Mouse (Mus musculus) midbrain, embryonic 10.5 days (tissue): ENCODE data around the gene Spaar. TPM values are rescaled to one million over a fixed set of nuclear protein-coding genes. Genes with fewer than 3 reads are reported as not detected.

Source experiments
- DNase-seq: peaks from one replicate; pipeline ENCODE4 v3.0.0-alpha.2; 2017; ENCODE audit warnings: low spot score
- H3K27ac ChIP-seq: fragments of 300-500 bp; sonication (generic); replicated peaks from 2 replicates; pipeline ENCODE4 v1.5.1; 2016; ENCODE audit warnings: mild to moderate bottlenecking
- H3K27me3 ChIP-seq: fragments of 300-500 bp; sonication (generic); 2 replicates; pipeline ENCODE4 v1.6.1; 2016; ENCODE audit warnings: low read depth, mild to moderate bottlenecking; ENCODE audit not compliant: poor library complexity, severe bottlenecking
- H3K36me3 ChIP-seq: fragments of 300-500 bp; sonication (generic); 2 replicates; pipeline ENCODE4 v1.6.1; 2016; ENCODE audit warnings: mild to moderate bottlenecking, moderate library complexity
- H3K4me1 ChIP-seq: fragments of 300-500 bp; sonication (generic); 2 replicates; pipeline ENCODE4 v1.6.1; 2016
- H3K4me3 ChIP-seq: fragments of 300-500 bp; sonication (generic); 2 replicates; pipeline ENCODE4 v1.5.1; 2016; ENCODE audit warnings: mild to moderate bottlenecking, moderate library complexity
- H3K9me3 ChIP-seq: fragments of 300-500 bp; sonication (generic); replicated peaks from 2 replicates; pipeline ENCODE4 v1.6.1; 2016; ENCODE audit warnings: mild to moderate bottlenecking
- WGBS: fragments of 180-500 bp; shearing (Covaris S2); methylation state at CpG from one replicate; pipeline ENCODE4 v1.1.7; 2016; 5-methylcytosine and 5-hydroxymethylcytosine counted together
- polyA plus RNA-seq: library from polyadenylated mRNA; unstranded; fragments of >200 nt; fragmentation: Nextera tagmentation; extraction: Ambion mirVana; gene quantifications from 2 replicates; pipeline ENCODE4 v1.2.1, GENCODE M21; 2016

The Spaar gene
- 0.02 TPM in 1 of 2 replicates, not detected in the other for polyA plus RNA-seq

- DNase-seq: no peak
- Histone ChIP-seq H3K9me3 (no peaks in the 10 kb centered on the region), H3K4me3 (no peak within 1 kb of the TSS), H3K36me3 (no peaks in the 10 kb centered on the region), H3K27ac (no peak within 1 kb of the TSS), H3K27me3 (no peaks in the 10 kb centered on the region), H3K4me1 (0 out of 2 replicates have a peak, but pooled peaks cover 3% of the 10 kb centered on the region)
- WGBS: 77% methylated on average over 14 of the region's 14 CpGs
Measured at GRCm38 (mm10) chr4:43729794-43730550, at the start of gene Spaar. TSS of gene Spaar (plus strand) at chr4:43730034.

GRCm38 (mm10) chr4:43690021-43690420 is 39.8 kb upstream of the Spaar start:
- H3K27ac ChIP-seq: no peak overlapping the region
- no peaks in the 10 kb centered on the region for H3K27me3 ChIP-seq
- DNase-seq: no peak
- 93% methylated on average over 17 of the region's 17 CpGs for WGBS
- H3K9me3 ChIP-seq: no peaks in the 10 kb centered on the region
- H3K4me3 ChIP-seq: no peak overlapping the region
- peaks cover 28% of the 10 kb centered on the region for H3K36me3 ChIP-seq
- no peaks in the 10 kb centered on the region for H3K4me1 ChIP-seq

- no peak for DNase-seq
- 89% methylated on average over 5 of the region's 5 CpGs for WGBS
- no peak overlapping the region for H3K27ac ChIP-seq
- no peaks in the 10 kb centered on the region for H3K27me3 ChIP-seq
- H3K9me3 ChIP-seq: no peaks in the 10 kb centered on the region
- no peak overlapping the region for H3K4me3 ChIP-seq
- H3K36me3 ChIP-seq: peaks cover 18% of the 10 kb centered on the region
- H3K4me1 ChIP-seq: peaks cover 4% of the 10 kb centered on the region; the same call in 1 of the 2 replicates
Measured at GRCm38 (mm10) chr4:43691026-43691425, 38.8 kb upstream of the Spaar start.

- H3K27ac ChIP-seq: no peak overlapping the region
- WGBS: 82% methylated on average over 5 of the region's 5 CpGs
- H3K4me3 ChIP-seq: no peak overlapping the region
- H3K27me3 ChIP-seq: no peaks in the 10 kb centered on the region
- no peak for DNase-seq
- H3K36me3 ChIP-seq: peaks cover 14% of the 10 kb centered on the region
- no peaks in the 10 kb centered on the region for H3K9me3 ChIP-seq
- H3K4me1 ChIP-seq: peaks cover 4% of the 10 kb centered on the region; the same call in 1 of the 2 replicates
Measured at GRCm38 (mm10) chr4:43693806-43694241, 36.0 kb upstream of the Spaar start.

- peaks cover 7% of the 10 kb centered on the region for H3K36me3 ChIP-seq
- no peaks in the 10 kb centered on the region for H3K9me3 ChIP-seq
- WGBS: 93% methylated on average over 1 of the region's 1 CpGs
- H3K4me3 ChIP-seq: no peak overlapping the region
- DNase-seq: no peak
- H3K27ac ChIP-seq: no peak overlapping the region
- H3K27me3 ChIP-seq: no peaks in the 10 kb centered on the region
- peaks cover 4% of the 10 kb centered on the region; the same call in 1 of the 2 replicates for H3K4me1 ChIP-seq
Measured at GRCm38 (mm10) chr4:43694439-43695248, 35.2 kb upstream of the Spaar start.

- no peak overlapping the region for H3K4me3 ChIP-seq
- no peaks in the 10 kb centered on the region for H3K27me3 ChIP-seq
- H3K27ac ChIP-seq: no peak overlapping the region
- H3K9me3 ChIP-seq: no peaks in the 10 kb centered on the region
- no peak for DNase-seq
- 40% methylated on average over 9 of the region's 9 CpGs for WGBS
- H3K36me3 ChIP-seq: peaks cover under 1% of the 10 kb centered on the region; the same call in 1 of the 2 replicates
- H3K4me1 ChIP-seq: peaks cover 4% of the 10 kb centered on the region; the same call in 1 of the 2 replicates
Measured at GRCm38 (mm10) chr4:43695249-43695671, 34.6 kb upstream of the Spaar start.

GRCm38 (mm10) chr4:43696561-43696960 is 33.3 kb upstream of the Spaar start:
- peaks cover 4% of the 10 kb centered on the region; the same call in 1 of the 2 replicates for H3K4me1 ChIP-seq
- H3K27ac ChIP-seq: no peak overlapping the region
- H3K36me3 ChIP-seq: no peaks in the 10 kb centered on the region
- no peaks in the 10 kb centered on the region for H3K9me3 ChIP-seq
- no peak overlapping the region for H3K4me3 ChIP-seq
- no peaks in the 10 kb centered on the region for H3K27me3 ChIP-seq
- no peak for DNase-seq
- WGBS: 93% methylated on average over 13 of the region's 13 CpGs

GRCm38 (mm10) chr4:43700707-43701106 is 29.1 kb upstream of the Spaar start, which contains the start of gene Olfr70:
TSS of gene Olfr70 (minus strand) at chr4:43700807.
- Histone ChIP-seq H3K9me3 (no peaks in the 10 kb centered on the region), H3K4me1 (no peaks in the 10 kb centered on the region; the same call in 1 of the 2 replicates), H3K4me3 (no peak within 1 kb of the TSS), H3K27ac (no peak within 1 kb of the TSS), H3K27me3 (no peaks in the 10 kb centered on the region), H3K36me3 (no peaks in the 10 kb centered on the region)
- WGBS: 91% methylated on average over 6 of the region's 6 CpGs
- no peak for DNase-seq

- 81% methylated on average over 6 of the region's 6 CpGs for WGBS
- H3K27ac ChIP-seq: no peak overlapping the region
- H3K36me3 ChIP-seq: no peaks in the 10 kb centered on the region
- H3K4me1 ChIP-seq: peaks cover 6% of the 10 kb centered on the region
- DNase-seq: no peak
- no peaks in the 10 kb centered on the region for H3K9me3 ChIP-seq
- no peaks in the 10 kb centered on the region for H3K27me3 ChIP-seq
- no peak overlapping the region for H3K4me3 ChIP-seq
Measured at GRCm38 (mm10) chr4:43703439-43703838, 26.4 kb upstream of the Spaar start.

GRCm38 (mm10) chr4:43703851-43704250 is 26.0 kb upstream of the Spaar start:
- Histone ChIP-seq H3K27ac (0 out of 2 replicates have a peak overlapping the region, but pooled peaks have one; percentile 23), H3K36me3 (no peaks in the 10 kb centered on the region), H3K4me1 (peaks cover 6% of the 10 kb centered on the region), H3K9me3 (no peaks in the 10 kb centered on the region), H3K27me3 (no peaks in the 10 kb centered on the region), H3K4me3 (no peak overlapping the region)
- 88% methylated on average over 8 of the region's 8 CpGs for WGBS
- DNase-seq: no peak

- H3K36me3 ChIP-seq: no peaks in the 10 kb centered on the region
- 92% methylated on average over 13 of the region's 13 CpGs for WGBS
- no peak overlapping the region for H3K4me3 ChIP-seq
- H3K27ac ChIP-seq: no peak overlapping the region
- H3K9me3 ChIP-seq: no peaks in the 10 kb centered on the region
- peaks cover 6% of the 10 kb centered on the region for H3K4me1 ChIP-seq
- H3K27me3 ChIP-seq: no peaks in the 10 kb centered on the region
- DNase-seq: no peak
Measured at GRCm38 (mm10) chr4:43705991-43706390, 23.8 kb upstream of the Spaar start.

GRCm38 (mm10) chr4:43709869-43710268 is 20.0 kb upstream of the Spaar start, which contains the start of gene Olfr71:
TSS of gene Olfr71 (minus strand) at chr4:43710255.
- H3K27ac ChIP-seq: no peak within 1 kb of the TSS
- H3K27me3 ChIP-seq: no peaks in the 10 kb centered on the region
- no peaks in the 10 kb centered on the region for H3K36me3 ChIP-seq
- WGBS: 82% methylated on average over 6 of the region's 6 CpGs
- no peaks in the 10 kb centered on the region for H3K9me3 ChIP-seq
- H3K4me1 ChIP-seq: peaks cover 6% of the 10 kb centered on the region
- no peak for DNase-seq
- no peak within 1 kb of the TSS for H3K4me3 ChIP-seq
